Mouse (Mus musculus) left cerebral cortex, postnatal 4 days (tissue): ENCODE results near the gene Rlim. TPM values are rescaled to one million over a fixed set of nuclear protein-coding genes. Genes with fewer than 3 reads are reported as not detected.

Experiments used
- DNase-seq: peaks from one replicate; pipeline ENCODE4 v3.0.0-alpha.2; 2022
- intact Hi-C: fragments of 180-260 bp; cut with DNase I; formaldehyde crosslinking; loops from one replicate; pipeline ENCODE4 v1.15.1; 2025
- total RNA-seq, 2 experiments: library from RNA; stranded (reverse); gene quantifications; 2 replicates each; pipeline ENCODE4 v1.2.3; 2021

Rlim gene
- total RNA-seq: 10 to 100 TPM; 49.9 to 55.1 TPM

DNA sequence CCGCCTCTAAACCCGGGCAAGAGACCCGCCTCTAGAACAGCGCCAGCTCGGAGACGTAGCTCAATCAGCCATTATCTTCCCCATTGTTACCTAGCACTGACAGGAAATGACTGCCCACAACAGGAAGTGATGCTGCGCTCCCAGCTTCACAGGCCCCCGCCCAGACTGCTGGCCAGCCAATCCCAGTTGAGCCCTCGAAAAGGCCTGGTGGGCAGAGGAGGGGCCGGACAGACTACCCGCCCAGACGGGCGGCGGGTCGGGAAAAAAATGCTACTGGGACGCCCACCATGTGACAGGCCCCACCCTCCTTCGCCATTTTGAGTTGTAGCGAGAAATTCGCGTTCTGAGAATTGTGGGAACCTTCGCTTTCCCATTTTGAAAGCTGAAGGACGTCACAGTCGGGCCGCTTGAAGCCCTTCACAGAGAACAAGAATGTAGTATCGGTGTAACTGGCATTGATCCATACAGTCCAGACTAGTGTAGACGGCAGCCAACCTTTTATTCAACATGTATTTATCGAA lies at the start of gene Rlim:
Gene Rlim, minus strand, starts transcription at position 116 of the 521 bp plus-strand sequence.
- intact Hi-C loops: no loop called here
- peak; percentile 93 for DNase-seq

- peak; percentile 0 for DNase-seq
- intact Hi-C loops: no loop called here
Measured at GRCm38 (mm10) chrX:104017196-104017595, 36.1 kb upstream of the Rlim start.

DNA sequence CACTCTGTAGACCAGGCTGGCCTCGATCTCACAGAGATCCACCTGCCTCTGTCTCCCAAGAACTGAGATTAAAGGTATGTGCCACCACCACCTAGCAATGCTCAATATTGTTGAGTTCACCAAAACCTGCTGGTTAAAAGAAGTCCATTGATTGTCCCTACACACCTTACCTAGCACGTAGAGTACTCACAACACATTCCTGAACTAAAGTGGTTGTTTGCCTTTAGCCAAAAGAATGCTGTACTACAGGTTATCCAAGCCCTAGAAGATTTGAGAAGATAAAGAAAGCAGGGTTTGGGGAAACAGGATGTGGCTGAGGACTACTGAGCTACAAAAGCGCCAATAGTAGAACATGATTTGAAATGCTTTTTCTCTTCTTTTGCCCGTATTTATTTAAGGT lies 34.0 kb upstream of the Rlim start:
- DNase-seq: no peak
- intact Hi-C loops: no loop called here

GRCm38 (mm10) chrX:104013318-104013811 lies 32.3 kb upstream of the Rlim start:
- intact Hi-C loops: no loop called here
- DNase-seq: no peak

DNA sequence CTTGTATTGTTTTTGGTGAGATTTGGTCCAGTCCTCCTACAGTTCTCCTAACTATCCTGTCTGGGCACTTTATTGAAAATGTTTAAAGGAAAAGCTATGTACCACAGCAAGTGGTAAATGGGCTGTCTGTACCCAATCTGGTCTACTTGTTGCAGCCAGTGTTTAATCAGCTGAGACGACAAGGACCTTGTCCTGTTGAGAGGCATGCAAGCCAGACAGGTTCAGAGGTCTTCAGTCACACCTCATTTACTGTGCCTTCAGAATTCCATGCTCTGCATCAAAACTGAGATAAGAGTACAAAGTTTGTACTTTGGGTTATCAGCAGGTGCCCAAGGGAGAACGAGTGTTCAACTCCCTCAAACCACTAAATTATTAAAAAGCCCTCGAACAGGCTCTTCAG lies 13.7 kb upstream of the Rlim start:
- no peak for DNase-seq
- intact Hi-C loops: no loop called here

GRCm38 (mm10) chrX:103993864-103994263 lies 12.8 kb upstream of the Rlim start:
- no peak for DNase-seq
- intact Hi-C loops: no loop called here

GRCm38 (mm10) chrX:103991702-103992101 lies 10.6 kb upstream of the Rlim start:
- DNase-seq: no peak
- intact Hi-C loops: no loop called here

GRCm38 (mm10) chrX:103990392-103990791 lies 9.3 kb upstream of the Rlim start:
- intact Hi-C loops: no loop called here
- DNase-seq: no peak

- intact Hi-C loops: loop anchor here (5.0 kb wide), 1 partner anchor 1020 kb away; no protein-coding TSS in a partner anchor
- DNase-seq: no peak
Measured at GRCm38 (mm10) chrX:103987215-103987964, 6.3 kb upstream of the Rlim start.

DNA sequence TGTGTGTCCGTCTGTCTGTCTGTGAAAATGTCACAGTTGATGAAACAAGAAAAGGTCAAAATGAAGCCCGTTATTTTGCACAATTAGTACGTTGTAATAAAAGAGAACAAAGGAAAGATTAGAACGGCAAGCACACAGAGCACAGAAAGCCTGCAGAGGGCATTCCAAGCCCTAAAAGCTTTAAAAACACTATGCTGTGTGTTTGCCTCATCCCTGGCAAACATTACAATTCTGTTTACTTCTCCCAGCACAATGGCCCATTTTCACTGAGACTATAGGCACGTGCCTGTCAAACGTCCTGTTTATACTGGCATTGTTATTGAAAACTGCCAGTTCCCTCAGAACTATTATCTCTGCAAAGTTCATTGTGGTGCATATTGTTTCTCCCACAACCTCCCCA lies 5.1 kb upstream of the Rlim start:
- intact Hi-C loops: loop anchor here (5.0 kb wide), 1 partner anchor 1021 kb away; no protein-coding TSS in a partner anchor
- no peak for DNase-seq

DNA sequence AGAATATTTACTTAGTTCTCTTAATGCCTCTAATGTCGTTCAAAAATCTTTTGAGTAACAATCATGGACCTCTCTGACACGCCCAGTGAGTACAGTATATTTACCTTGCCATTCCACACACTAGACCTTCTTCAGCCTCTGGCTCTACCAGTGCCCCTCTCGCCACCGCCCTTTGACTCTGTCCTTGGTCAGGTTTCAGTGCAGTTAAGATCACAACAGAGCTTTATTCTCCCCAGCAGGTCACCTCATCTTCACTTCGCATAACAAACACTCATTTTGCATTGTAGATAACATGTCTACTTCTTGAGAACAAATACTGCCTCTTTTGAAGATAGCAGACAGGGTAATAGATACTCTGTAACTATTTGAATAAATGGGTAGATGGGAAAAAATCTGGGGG lies 3.9 kb upstream of the Rlim start:
- intact Hi-C loops: loop anchor here (5.0 kb wide), 1 partner anchor 1022 kb away; no protein-coding TSS in a partner anchor
- no peak for DNase-seq

GRCm38 (mm10) chrX:103981806-103982205 lies 722 bp upstream of the Rlim start:
- intact Hi-C loops: no loop called here
- no peak for DNase-seq

DNA sequence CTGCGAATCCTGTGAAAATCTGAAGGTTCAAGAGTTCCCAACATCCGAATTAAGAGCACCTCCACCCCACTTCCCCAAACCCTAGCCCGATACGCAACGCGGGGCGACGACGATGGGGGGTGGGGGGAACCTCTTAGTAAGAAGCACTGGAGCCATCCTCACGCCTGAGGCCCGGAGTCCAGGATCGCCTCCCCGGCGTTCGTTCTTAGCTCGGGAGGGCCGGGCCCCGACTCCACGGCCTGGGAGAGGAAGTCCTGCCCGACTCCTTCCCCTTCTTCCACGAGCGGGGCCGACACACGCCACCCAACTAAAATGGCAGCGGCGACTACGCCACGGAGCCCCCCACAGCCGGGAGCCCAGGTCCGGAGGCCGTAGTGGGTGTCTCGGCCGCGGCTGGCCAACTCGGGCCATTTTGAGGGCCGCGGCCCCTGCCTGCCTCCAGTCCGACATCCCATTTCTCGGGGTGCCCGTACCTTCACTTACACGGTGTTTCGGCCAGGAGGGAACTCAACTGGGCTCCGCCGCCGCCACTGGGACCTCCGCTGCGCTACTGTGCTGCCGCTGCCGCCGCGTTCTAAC lies 405 bp downstream of the Rlim start:
- DNase-seq: peak; percentile 12
- intact Hi-C loops: no loop called here

DNA sequence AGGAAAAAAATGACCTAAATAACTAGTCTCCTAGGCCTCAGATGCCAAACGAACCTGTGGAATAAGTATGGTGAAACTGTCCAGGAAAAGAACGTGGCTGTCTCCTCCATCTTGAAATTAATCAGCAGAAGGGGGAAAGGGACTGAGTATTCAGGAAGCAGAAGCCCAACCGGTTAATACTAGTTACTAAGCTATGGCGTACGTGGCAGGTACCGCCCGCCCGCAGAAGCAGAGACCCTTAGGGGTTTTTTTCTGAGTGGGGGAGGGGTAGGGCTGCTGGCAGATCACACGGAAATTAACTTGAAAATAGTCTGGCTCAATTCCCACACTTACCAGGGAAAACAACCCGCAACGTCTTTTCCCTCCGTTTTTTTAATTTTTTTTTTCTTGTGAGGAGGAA lies 1.0 kb downstream of the Rlim start:
- intact Hi-C loops: no loop called here
- DNase-seq: peak; percentile 16

DNA sequence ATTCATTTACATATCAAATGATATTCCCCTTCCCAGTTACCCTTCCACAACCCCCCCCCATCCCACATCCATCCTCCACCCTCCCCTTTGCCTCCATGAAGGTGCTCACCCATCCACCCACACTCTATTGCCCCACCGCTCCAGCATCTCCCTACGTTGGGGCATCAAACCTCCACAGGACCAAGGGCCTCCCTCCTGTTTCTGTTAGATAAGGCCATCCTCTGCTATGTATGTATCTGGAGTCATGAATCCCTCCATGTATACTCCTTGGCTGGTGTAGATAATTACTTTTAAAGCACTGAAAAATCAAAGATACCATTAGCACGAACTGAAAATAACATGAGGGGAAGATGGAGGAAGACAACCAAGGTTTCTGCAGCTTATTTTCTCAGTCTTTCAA lies 41.4 kb downstream of the Rlim start:
- intact Hi-C loops: loop anchor here (10.0 kb wide), 1 partner anchor 245 kb away; no protein-coding TSS in a partner anchor

GRCm38 (mm10) chrX:103937333-103937732 lies 43.8 kb downstream of the Rlim start:
- peak; percentile 1 for DNase-seq
- intact Hi-C loops: loop anchor here (10.0 kb wide), 1 partner anchor 243 kb away; no protein-coding TSS in a partner anchor

More for the DNA sequence above, 41.4 kb downstream of the Rlim start:
- no peak for DNase-seq

GRCm38 (mm10) chrX:103922436-103922835 lies 58.6 kb downstream of the Rlim start:
- intact Hi-C loops: no loop called here
- no peak for DNase-seq

DNA sequence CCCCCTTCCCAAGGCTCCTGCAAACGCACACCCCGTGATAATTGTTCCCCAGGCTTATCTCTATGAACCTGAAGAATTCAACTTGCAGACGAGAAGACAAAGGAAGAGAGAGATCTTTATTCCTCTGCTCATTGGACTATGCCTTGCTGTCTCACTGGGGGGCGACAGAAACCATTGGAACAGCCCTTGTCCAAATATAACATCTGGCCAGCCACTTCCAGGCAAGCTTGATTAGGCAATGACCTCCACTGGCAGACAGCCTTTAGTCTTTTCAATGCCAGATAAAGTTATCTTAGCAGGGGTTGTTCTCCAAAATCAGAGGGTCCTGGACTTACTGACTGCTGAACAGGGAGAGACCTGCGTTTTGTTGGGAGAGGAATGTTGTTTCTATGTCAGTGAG lies 62.1 kb downstream of the Rlim start:
- no peak for DNase-seq
- intact Hi-C loops: no loop called here

DNA sequence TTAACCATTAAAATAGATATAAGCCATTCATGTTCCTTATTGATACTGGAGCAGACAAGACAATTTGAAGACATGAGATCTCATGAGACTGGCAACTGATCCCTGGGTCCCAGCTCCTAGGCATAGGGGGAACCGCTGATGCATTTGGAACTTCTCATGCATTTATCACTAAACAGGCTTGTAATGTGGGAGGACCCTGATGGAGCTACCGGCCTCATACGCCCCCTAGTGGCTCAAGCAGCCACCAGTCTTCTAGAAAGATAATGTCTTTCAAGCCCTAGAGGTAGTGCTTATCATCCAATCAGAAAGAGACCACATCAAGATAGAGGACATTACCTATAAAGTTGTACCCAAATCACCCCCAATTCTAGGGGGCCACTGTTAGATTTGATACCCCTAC lies 66.3 kb downstream of the Rlim start:
- intact Hi-C loops: no loop called here

More for the DNA sequence above, 66.3 kb downstream of the Rlim start:
- DNase-seq: peak; percentile 51
